Mouse (Mus musculus) E14TG2a.4 (cell line): Measurements from ENCODE around the gene Rhbdl1.

Experiments
- H3K27me3 ChIP-seq: 2 replicates; pipeline ENCODE4 v1.6.1; 2014; ENCODE audit warnings: low read length, control low read depth; ENCODE audit not compliant: insufficient read depth
- H3K36me3 ChIP-seq: 2 replicates; pipeline ENCODE4 v1.6.1; 2014; ENCODE audit warnings: low read length, control low read depth; ENCODE audit not compliant: insufficient read depth
- H3K4me1 ChIP-seq: replicated peaks from 2 replicates; pipeline ENCODE4 v1.6.1; 2014; ENCODE audit warnings: low read depth, low read length, control low read depth
- H3K4me3 ChIP-seq: replicated peaks from 2 replicates; pipeline ENCODE4 v1.5.1; 2014; ENCODE audit warnings: mild to moderate bottlenecking, low read length
- H3K9me3 ChIP-seq: 2 replicates; pipeline ENCODE4 v1.6.1; 2014; ENCODE audit warnings: low read length, control low read depth
- CTCF ChIP-seq: conservative IDR thresholded peaks from 2 replicates; pipeline ENCODE4 v1.5.1; 2014; ENCODE audit warnings: low read length
- NANOG ChIP-seq: IDR thresholded peaks from 2 replicates; pipeline ENCODE4 v1.6.1; 2014; ENCODE audit warnings: borderline replicate concordance, low read length, mixed read lengths
- POU5F1 ChIP-seq: IDR thresholded peaks from 2 replicates; pipeline ENCODE4 v1.6.1; 2014; ENCODE audit warnings: low read length, borderline replicate concordance

The Rhbdl1 gene

DNA sequence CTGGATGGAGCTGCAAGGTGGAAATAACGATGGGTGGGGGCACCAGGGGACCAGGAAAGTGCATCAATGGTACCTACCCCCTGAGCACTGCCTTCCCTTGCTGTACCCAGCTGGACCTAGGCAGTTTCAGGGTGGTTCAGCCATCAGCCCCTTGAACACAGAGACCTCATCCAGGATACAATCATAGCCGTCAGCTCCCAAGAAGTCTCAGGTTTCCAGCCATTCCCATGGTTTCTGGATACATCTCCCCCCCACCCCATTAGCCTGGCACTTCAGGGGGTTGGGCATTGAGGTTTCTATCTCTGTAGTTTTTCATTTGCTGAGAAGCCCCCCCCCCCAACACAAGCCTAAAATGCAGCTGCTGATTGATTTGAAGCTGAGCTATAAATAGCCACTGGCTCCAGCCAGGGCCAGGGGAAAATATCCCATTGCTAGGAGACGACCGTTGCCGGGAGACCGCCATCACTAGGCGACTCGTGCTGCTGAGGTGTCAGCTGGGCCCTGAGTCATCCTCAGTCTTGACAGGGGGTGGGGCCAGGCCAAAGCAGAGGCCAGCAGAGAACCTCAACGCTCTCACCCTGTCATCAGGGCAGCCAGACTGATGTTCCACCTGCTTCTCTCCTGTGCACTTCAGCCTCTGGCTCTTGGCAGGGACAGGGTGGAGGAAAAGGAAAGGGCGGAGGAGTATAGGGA, 34.1 kb downstream of the Rhbdl1 start:
- peaks cover 13% of the 10 kb centered on the region for H3K4me1 ChIP-seq
- no peaks in the 10 kb centered on the region for H3K9me3 ChIP-seq
- TF ChIP-seq POU5F1 = no peak
- no peak for TF ChIP-seq CTCF
- TF ChIP-seq NANOG = no peak
- no peak overlapping the region for H3K4me3 ChIP-seq
- H3K36me3 ChIP-seq = no peaks in the 10 kb centered on the region
- peaks cover 41% of the 10 kb centered on the region for H3K27me3 ChIP-seq

GRCm38 (mm10) chr17:25801029-25801428, 36.1 kb downstream of the Rhbdl1 start:
- no peak overlapping the region for H3K4me3 ChIP-seq
- H3K27me3 ChIP-seq = peaks cover 39% of the 10 kb centered on the region
- H3K36me3 ChIP-seq = no peaks in the 10 kb centered on the region
- no peaks in the 10 kb centered on the region for H3K9me3 ChIP-seq
- H3K4me1 ChIP-seq = peaks cover 21% of the 10 kb centered on the region
- TF ChIP-seq POU5F1 (no peak), CTCF (peak; percentile 79), NANOG (no peak)

DNA sequence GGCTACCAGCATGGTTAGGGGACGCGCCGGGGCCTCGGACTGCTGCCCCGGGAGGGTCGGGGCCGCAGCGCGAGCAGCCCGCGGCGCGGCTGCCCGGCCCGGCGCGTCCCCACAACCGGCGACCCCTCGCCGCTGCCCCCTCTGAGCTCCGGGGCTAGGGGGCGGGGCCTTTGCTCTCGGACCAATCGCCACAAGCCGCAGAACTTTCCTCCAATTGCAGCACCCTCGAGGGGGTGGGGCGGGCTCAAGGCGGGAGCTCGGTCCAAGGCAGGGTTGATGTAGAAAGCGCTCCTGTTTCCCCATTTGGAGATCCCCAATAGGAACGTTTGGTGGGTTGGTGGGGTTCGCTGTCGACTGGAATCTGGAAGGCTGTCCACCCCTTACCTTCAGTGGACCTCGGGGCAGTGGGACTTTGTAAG, 40.1 kb downstream of the Rhbdl1 start, which contains the start of gene Metrn:
Gene Metrn, minus strand, starts transcription at position 186 of the 419 bp plus-strand sequence.
- Histone ChIP-seq H3K36me3 (peaks cover 12% of the 10 kb centered on the region), H3K4me3 (peak within 1 kb of the TSS; percentile 88), H3K9me3 (no peaks in the 10 kb centered on the region), H3K27me3 (peaks cover 21% of the 10 kb centered on the region), H3K4me1 (peaks cover 52% of the 10 kb centered on the region)
- TF ChIP-seq CTCF = no peak
- no peak for TF ChIP-seq POU5F1
- no peak for TF ChIP-seq NANOG

DNA sequence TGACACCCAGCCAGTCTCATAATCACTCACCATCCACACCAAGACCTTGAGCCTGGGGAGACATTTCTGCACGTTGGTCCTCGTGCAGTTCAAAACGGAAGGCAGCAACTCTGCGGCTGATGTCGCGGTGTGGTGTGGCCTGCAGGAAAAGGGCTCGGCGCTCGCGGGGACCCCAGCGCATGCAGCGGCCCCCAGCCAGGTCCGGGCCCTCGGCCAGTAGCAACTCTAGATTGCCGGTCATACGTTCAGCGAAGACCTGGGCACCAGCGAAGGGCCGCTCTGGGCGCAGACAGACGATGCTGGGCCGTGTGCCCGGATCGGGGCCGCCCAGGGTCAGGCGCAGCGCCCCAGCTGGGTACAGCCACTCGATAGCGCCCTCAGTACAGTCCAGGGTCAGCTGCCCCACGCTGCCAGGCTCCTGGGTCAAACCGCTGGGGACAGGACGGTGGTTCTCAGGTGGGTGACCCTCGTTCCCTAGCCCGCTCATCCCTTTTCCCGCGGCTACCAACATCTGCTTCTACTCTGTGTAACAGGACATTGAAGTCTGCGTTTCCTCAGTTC, 40.8 kb downstream of the Rhbdl1 start:
- TF ChIP-seq POU5F1 (no peak), NANOG (no peak), CTCF (no peak)
- peaks cover 55% of the 10 kb centered on the region for H3K4me1 ChIP-seq
- H3K36me3 ChIP-seq = peaks cover 12% of the 10 kb centered on the region
- H3K4me3 ChIP-seq = peak overlapping the region; percentile 88
- peaks cover 15% of the 10 kb centered on the region for H3K27me3 ChIP-seq
- no peaks in the 10 kb centered on the region for H3K9me3 ChIP-seq

DNA sequence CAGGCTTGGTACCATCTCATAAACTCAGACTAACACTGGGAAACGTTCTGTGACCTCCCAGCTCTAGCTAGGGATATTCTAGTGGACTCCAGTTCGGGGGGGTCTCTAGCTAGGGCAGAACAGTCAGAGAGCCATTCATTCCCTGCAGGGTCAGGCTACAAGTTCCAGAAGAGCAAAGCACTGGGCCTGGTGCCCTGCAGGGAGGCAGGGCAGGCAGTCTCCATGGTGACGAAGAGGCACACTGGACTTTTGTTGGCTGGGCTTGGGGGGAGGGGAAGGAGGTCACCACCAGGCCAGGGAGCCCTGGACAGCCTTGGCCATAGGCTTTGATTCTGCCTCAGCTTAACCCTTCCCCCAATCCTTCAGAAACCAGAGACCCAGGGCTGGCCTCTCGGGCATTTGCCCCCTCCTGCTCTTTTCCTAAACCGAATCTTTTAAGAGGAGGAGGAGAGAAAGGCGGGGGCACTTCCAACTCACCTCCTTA, 41.4 kb downstream of the Rhbdl1 start, which contains the start of gene AC134908.4:
Gene AC134908.4, minus strand, starts transcription at position 51 of the 484 bp plus-strand sequence.
- Histone ChIP-seq H3K27me3 (peaks cover 14% of the 10 kb centered on the region), H3K4me3 (peak within 1 kb of the TSS; percentile 88), H3K36me3 (peaks cover 14% of the 10 kb centered on the region), H3K4me1 (peaks cover 61% of the 10 kb centered on the region), H3K9me3 (no peaks in the 10 kb centered on the region)
- no peak for TF ChIP-seq NANOG
- no peak for TF ChIP-seq POU5F1
- no peak for TF ChIP-seq CTCF

DNA sequence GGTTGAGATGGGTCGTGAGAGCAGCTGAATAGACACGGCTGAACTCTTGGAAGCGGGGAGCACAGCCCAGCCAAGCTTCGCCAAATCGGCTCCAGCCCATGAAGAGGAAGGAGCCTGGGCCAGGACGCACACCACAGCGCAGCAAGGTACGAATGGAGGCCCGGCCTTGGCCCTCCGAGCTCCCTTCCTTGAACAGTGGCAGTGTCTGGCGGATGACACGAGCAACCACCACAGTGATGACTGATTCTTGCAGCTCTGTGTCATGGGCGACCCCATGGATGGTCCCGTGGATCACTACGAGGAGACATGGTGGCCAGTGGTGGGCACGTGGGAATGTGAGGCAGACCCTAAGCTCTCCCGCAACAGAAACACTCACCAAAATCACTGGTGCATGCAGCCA, 42.1 kb downstream of the Rhbdl1 start:
- Histone ChIP-seq H3K4me1 (peaks cover 64% of the 10 kb centered on the region), H3K4me3 (peak overlapping the region; percentile 88; the same call in 1 of the 2 replicates), H3K36me3 (peaks cover 18% of the 10 kb centered on the region), H3K9me3 (no peaks in the 10 kb centered on the region), H3K27me3 (peaks cover 14% of the 10 kb centered on the region)
- no peak for TF ChIP-seq CTCF
- no peak for TF ChIP-seq NANOG
- no peak for TF ChIP-seq POU5F1

DNA sequence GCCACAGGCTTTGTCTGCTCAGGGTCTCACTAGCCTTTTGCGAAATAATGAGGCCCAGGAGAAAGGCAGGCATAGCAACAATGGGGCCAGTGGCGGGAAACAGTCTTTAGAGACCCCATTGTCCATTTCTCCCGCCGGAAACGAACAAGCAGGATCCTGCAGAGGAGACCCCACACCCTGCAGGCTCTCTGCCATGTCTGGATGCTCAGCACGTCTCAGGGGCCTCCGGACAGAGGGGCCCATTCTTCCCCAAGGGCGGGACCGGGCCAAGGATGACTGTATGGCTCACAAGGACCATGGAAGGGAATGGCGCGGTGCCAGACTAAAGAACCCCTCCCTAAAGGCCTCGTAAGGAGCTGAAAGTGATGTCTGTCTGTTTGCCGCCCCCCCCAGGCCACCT, 42.9 kb downstream of the Rhbdl1 start:
- TF ChIP-seq NANOG (no peak), POU5F1 (no peak), CTCF (no peak)

DNA sequence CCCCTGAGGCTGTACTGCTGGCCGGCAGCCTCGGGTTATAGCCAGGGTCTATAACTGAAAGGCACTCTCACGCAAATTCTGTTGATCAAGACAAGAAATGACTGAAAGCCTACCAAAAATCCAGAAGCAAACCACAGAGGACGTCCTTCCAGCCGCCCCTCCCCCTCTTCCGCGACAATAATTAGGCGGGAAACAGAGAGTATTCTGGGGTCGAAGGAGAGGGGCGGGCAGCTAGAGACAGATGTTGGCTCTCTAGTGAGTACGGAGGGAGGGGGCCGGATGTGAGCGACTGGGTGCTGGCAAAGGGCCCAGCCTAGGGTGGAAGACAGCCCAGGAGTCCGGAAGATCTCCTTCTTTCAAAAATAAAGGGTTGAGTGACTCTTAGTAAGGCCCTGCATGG, 44.5 kb downstream of the Rhbdl1 start, which contains the start of gene Fam173a:
Gene Fam173a, minus strand, starts transcription at position 287 of the 400 bp plus-strand sequence.
- no peaks in the 10 kb centered on the region for H3K9me3 ChIP-seq
- H3K4me1 ChIP-seq = peaks cover 64% of the 10 kb centered on the region
- H3K27me3 ChIP-seq = peaks cover 14% of the 10 kb centered on the region
- peak within 1 kb of the TSS; percentile 91 for H3K4me3 ChIP-seq
- peaks cover 39% of the 10 kb centered on the region for H3K36me3 ChIP-seq
- no peak for TF ChIP-seq CTCF
- TF ChIP-seq NANOG = no peak
- TF ChIP-seq POU5F1 = no peak

More for the DNA sequence above, 42.9 kb downstream of the Rhbdl1 start:
- H3K4me1 ChIP-seq = peaks cover 64% of the 10 kb centered on the region
- H3K9me3 ChIP-seq = no peaks in the 10 kb centered on the region
- H3K27me3 ChIP-seq = peaks cover 14% of the 10 kb centered on the region
- peak overlapping the region; percentile 41 for H3K4me3 ChIP-seq
- H3K36me3 ChIP-seq = peaks cover 26% of the 10 kb centered on the region
